Mouse (Mus musculus): ENCODE data around the gene Mms19.
"Not testable (repeated sequence)": the region's sequence is repeated elsewhere in the genome, so short reads cannot be mapped to it uniquely, and the experiment has no call there.

The Mms19 gene

DNA sequence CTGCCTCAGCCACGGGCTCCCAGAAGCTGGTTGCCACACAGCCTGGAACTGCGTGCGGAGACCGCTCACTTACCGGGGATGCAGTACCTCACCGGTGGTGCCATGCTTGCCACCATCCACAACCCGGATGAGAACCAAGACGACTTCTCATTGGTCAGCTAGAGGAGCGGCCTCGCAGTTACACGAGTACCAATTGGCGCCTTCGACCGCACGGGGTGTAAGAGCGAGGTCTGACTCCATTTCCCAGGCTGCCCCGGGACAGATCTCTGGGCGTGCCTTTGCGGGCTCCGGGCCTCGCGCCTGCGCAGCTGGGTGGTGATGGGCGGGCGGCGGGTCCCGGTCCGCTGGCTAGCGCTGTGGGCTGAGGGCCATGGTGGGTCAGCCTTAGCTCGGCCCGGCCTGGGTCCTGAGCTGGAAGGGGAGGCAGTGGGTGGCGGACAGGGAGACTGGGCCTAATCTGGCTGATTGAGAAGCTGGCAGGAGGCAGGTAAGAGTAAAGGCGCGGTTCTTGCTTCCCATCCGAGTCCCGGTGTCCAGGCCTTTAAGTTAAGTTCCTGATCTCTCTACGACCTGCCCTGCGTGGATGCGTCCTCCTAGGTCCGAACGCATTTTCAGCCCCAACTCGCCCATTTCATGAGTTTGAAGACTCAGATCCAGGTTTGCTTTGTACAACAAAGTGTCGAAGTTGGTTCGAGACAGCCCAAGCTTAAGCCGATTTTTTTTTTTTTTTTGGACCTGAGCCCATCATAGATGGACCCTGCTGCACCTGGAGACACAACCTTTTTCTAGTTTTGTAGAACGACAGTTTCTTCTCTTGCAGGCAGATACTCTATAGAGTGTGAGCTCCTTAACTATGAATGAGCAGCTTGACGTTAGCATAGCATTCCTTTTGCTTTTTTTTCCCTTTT is 47.5 kb downstream of the Mms19 start, which contains the start of the genes Exosc1 and Zdhhc16:
Exosc1 (minus strand) TSS at position 245 of the 908 bp plus-strand sequence.
Zdhhc16 (plus strand) TSS at position 302 of the 908 bp plus-strand sequence.
- DNase-seq (ENCODE audit: low read depth, low spot score) = peak; percentile 97

GRCm38 (mm10) chr19:41932686-41933085 is 48.3 kb downstream of the Mms19 start:
- no peak for DNase-seq (ENCODE audit: low read depth, low spot score)

DNA sequence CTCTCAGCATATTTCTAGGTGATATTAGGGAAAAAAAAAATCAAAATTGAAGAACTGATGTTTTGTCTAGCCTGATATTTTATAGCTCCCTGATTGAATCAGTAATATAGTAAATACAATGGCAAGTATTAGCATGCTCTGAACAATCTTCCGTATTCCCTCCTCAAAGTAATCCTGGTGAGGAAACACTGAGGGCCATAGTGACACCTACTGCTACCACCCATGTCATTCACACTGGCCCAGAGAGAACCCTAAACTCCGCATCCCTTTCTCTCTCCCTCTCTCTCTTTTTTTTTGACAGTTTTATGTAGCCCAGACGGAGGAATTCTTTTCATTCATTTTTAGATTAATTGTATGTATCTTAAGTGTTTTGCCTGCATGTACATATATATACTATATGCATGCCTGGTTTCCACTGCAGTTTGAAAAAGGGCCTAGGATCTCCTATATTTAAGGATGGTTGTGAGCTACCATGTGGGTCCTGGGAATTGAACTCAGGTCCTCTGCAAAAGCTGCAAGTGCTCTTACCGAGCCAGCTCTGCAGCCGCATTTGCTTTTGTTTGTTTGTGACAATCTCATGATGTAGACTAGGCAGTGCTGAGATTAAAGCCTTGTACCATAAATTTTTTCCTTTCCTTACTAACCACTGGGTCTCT is 60.4 kb downstream of the Mms19 start:
- DNase-seq (ENCODE audit: low read depth, low spot score) = no peak

DNA sequence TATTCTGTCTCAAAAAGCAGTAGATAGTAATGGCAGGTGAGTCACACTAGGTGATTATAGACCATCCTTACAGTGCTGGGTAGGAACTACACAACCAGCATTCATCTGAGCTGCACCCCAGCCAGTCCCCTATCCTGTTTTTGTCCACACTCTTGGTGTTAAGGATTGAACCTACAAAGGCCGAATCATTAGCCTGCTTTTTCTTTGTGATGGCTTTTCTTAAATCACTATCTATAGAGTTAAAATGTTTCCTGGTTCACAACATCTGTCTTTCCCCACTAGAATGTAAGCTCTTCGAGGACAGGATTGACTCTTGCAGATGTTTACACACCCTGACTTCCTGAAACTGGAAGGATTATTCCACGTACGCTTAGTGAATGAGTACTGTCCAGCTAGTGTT is 61.5 kb downstream of the Mms19 start:
- no peak for DNase-seq (ENCODE audit: low read depth, low spot score)

GRCm38 (mm10) chr19:41916853-41917252 is 64.1 kb downstream of the Mms19 start:
- DNase-seq (ENCODE audit: low read depth, low spot score) = no peak

DNA sequence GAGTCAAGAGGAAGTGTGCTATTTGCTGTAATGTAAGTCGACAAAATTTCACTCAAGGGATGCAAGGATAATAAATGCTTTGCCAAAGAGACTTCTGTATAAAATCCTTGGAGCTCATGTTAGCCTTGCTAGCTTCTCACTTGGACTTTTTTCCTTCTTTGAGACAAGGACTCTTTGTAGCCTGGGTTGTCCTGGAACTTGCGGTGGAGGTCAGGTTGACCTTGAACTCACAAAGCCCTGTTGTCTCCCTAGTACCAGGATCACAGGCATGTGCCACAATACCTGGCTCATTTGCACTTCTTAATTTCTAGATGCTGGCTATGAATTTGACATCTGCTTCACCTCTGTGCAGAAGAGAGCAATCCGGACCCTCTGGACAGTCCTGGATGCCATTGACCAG is 65.7 kb downstream of the Mms19 start:
- no peak for DNase-seq (ENCODE audit: low read depth, low spot score)

- DNase-seq (ENCODE audit: low read depth, low spot score) = not testable (repeated sequence)
These were observed 66.4 kb downstream of the Mms19 start for GRCm38 (mm10) chr19:41914592-41914882.

DNA sequence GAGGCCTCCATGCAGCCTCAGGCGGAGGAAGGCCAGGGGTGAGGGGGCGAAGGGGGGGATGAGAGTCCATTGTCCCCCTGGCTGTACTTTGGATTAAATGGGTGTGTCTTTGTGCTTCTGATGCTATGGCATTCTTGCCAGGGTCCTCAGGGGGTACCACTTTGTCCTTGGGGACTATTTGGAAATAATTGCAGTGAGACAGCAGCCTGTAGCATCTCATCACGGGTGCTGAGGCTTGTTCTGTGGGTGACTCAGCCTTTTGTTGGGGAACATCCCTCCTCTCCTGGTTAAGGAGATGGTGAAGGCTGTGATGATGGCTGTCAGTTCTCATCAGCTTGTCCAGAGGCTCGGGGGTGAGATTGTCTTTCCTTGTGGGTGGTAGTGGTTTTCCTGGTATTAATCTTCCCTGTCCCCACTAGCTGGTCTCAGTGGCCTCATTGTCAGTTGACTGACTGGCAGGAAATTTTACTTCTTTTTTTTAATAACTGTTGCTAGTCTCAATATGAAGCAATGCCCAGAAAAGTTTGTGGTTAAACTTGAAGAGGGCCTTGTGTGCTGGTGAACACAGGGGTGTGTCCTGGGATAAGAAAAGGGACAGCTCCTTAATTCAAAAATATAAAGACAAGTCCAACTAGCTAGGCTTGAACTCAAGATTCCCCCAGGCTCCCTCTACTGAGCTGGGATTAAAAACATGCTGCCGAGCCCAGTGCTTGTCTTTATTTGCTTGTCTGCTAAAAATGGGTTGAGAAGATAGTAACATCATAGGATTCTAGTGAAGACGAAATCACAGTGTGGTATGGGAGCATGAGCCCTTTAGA is 67.0 kb downstream of the Mms19 start:
- DNase-seq (ENCODE audit: low read depth, low spot score) = no peak

DNA sequence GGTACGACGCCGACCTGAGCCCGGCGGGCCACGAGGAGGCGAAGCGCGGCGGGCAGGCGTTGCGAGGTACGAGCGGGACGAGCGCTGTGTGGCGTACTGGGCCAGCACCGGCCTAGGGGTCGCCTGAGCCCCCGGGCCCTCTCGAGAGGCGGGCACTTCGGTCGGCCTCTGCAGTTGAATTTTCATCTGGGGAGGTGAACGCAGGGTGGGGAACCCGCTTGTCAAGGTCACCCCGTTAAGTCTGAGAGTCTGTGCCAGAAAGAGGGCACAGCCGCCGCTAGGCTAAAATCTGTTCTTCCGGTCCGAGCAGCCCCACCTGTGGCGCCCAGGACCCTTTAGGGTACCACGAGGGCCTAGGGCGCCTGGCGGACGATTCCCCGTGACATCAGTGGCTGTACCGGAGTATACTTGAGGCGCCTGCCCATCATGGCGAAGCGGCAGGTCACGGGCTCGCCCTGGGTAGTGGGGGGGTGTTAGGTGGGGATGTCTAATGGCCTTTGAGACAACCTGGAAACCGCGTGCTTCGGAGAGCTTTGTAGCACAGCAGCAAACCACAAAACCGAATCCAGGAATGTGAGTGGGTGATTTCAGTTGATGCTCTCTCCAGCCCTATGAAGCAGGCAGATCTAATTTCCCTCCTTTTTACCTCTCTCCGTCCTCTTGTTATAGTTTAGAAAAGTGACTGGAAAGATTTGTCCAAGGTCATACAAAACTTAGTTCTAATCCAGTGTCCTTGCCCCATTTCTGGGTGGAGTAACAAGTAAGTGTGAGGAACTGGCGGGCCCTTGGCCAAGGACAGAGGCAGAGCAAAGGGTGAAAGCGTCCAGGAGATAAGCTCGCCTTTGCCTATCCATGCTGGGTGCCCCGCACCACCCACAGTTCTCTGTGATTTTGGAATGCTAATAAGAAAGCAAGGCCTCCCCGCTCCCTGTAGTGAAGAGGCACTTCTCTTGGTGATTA is 68.6 kb downstream of the Mms19 start:
- no peak for DNase-seq (ENCODE audit: low read depth, low spot score)

GRCm38 (mm10) chr19:41911178-41912073 is 69.5 kb downstream of the Mms19 start, which contains the start of gene Pgam1:
Gene Pgam1, plus strand, starts transcription at chr19:41911923.
- DNase-seq (ENCODE audit: low read depth, low spot score) = peak; percentile 99

DNA sequence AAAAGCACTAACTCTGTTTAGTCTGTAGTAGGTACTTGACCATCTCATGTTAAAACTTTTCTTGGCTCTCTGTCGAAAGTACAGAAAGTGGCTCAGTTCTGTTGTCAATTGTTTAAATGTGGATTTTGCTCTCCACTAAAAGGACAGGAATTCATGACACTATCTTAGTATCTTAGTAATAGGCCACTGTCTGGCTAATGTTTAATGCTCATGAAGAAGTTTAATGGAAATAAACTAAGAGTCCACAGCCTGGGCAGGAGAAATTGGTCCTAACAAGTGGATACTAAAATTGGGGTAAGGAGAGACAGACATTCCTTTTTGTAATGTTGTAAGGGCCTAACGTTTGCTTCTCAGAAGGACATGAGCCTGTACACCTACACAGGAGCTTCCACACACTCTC is 70.6 kb downstream of the Mms19 start:
- DNase-seq (ENCODE audit: low read depth, low spot score) = no peak

DNA sequence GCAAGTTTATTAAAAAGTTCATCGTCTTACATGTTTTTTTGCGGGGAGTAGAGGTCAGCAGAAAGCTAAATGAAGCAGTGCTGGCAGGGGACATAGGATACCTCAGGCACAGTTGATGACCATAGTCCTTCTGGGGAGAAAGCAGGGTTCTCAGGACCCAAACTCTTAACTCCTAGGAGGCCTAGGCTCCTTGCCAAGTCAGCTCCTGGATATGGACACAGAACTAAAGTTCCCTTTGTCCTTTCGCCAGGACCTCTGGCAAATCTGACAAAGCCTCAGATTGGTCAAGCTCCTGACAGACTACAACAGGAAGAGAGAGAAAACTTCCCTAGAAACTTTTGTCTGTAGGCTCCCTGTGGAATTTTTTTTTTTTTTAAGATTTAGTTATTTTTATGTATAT is 72.2 kb downstream of the Mms19 start:
- no peak for DNase-seq (ENCODE audit: low read depth, low spot score)

GRCm38 (mm10) chr19:41907079-41907760 is 73.7 kb downstream of the Mms19 start:
- DNase-seq (ENCODE audit: low read depth, low spot score) = no peak

DNA sequence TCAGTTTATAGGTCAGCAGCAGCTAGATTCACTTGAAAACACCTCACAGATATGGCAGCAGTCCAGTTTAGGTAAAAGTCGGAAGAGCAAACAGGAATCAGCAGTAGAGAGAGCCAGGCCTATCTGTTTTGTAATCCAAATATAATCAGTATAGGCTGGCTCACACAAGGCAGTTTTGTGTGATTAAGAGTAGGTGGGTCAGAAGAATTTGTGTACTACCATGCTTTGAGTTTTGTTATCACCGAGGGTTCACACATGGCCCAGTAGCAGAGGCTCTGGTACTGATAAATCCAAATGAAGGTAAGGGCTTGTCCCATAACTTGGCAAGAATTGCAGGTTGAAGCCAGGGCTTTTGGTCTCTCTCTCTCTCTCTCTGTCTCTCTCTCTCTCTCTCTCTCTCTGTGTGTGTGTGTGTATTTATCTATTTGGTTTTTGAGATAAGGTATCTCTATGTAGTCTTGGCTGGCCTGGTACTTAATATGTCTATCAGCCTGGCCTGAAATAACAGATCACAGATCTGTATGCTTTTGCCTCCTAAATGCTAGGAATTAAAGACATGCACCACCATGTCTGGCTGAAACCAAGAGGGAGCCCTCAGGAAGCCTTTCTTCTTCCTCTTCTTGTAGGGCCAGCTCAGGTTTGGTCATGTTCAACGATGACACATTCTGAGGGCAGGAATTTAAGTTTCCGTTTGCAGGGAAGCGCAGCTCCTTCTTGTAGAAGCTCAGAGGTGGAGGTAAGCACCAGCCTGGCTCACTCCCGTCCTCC is 74.5 kb downstream of the Mms19 start:
- DNase-seq (ENCODE audit: low read depth, low spot score) = no peak

DNA sequence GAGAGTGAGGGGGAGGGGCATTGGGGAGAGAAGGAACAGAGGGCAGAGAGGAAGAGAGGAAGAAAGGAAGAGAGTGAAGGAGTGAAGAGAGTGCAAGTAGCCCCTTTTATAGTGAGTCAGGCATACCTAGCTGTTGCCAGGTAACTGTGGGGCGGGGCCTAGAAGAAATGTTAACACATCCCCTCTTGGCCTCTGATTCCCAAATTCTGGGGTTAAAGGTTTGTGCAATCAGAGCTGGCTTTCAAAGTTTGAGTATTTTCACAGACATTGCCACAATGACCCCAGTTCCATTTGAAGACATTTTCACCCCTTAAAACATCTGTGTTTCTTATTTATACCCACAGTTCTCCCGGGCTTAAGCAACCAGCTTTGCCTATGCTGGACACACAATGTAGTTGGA is 75.7 kb downstream of the Mms19 start:
- no peak for DNase-seq (ENCODE audit: low read depth, low spot score)

DNA sequence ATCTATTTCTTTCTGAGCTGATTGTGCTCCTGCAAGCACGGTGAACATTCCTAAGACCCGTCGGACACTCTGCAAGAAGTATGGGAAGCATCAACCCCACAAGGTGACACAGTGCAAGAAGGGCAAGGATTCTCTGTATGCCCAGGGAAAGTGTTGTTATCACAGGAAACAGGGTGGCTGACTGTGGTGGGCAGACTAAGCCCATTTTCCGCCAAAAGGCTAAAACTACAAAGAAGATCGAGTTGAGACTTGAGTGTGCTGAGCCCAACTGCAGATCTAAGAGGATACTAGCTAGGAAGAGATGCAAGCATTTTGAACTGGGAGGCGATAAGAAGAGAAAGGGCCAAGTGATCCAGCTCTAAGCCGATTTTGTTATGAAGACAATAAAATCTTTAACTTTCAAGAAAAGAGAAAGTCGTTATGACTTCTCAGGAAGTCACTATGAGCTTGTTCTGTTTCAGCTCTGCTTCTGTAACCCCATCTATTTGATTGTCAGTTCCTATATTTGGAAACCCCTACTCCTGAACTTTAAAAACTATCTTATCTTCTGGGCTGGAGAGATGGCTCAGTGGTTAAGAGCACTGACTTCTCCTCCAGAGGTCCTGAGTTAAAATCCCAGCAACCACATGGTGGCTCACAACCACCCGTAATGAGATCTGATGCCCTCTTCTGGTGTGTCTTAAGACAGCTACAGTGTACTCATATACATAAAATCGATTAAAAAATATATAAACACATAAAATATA is 77.9 kb downstream of the Mms19 start:
- DNase-seq (ENCODE audit: low read depth, low spot score) = no peak

DNA sequence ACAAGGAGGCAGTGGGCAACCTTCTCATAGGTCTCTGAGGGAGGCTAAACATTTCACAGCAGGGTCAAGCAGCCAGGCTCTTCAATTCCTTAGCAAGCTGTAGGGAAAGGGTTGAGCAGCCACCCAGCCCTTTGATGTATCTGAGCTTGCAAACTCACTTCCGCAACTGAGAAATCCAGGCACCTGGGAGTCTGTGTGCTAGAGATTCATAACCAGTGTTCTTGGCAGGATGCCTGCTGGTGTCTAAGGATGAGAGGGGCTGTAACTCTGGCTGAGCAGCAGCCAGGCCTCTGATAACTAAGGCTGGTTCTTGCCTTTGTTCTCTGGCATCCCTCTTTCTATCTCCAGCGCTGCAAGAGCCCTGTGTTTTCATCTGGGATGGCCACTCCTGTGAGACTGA is 79.3 kb downstream of the Mms19 start:
- no peak for DNase-seq (ENCODE audit: low read depth, low spot score)

Data from retina, adult 2 months (tissue).